Comparison of ENCODE assay signal across 8 mouse cellular contexts in the genomic region with DNA sequence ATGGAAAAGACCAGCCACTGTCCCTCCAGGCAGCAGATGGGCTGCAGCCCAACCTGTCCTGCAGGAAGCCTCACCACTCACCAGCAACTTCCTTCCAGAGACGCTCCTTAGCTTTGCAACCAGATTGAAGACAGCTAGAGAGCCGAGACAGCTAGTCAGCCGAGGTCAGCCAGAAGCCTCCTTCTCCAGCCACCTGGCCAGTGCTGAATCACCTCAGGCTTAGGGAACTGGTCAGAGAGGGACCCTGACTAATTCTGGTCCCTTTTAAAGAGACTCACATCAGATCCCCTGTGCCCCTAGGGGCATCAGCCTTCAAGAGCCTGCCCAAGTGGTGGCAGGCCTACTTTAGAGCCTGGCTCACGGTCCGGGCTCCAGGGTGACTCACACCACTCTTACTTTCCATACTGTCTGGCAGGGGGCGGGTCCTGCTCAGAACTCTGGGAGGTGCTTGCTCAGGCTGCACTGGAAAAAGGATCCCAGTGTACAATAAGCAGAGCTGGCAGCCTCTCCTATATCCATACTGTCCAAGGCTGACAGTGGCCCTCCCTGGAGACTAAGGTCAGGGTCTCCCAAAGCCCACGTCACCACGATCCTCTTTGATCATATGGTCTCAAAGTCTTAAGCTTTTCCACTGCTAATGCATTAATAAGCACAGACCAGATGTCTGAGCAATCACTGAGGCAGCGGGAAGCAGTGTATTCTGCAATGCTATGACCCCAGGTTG. TPM values are rescaled to one million over a fixed set of nuclear protein-coding genes. Genes with fewer than 3 reads are reported as not detected.
DNase-seq lines count a peak whose midpoint lies in the region; TF ChIP-seq lines count a peak whose summit lies in the region.

No protein-coding gene starts in this region.

- DNase-seq in embryo, embryonic 10.5 days (ENCODE audit: low spot score) = peak; percentile 36
- no peak for DNase-seq in embryo, embryonic 10 days (ENCODE audit: low spot score)
- DNase-seq in thymus, postnatal 4 days = peak; percentile 50
- DNase-seq in thymus, postnatal 10 days (ENCODE audit: low spot score in 2 of 2) = no peak
- peak; percentile 72 for DNase-seq in induced T-regulatory cell, adult 2 months (ENCODE audit: low read depth)
- no peak for DNase-seq in left cerebral cortex, adult 18-20 months (ENCODE audit: low spot score in 2 of 2)
- DNase-seq in left cerebral cortex, adult 2 months (ENCODE audit: extremely low spot score in 1 of 2, low spot score in 2 of 2) = no peak

- H3K36me3 ChIP-seq in myocyte (ENCODE audit: control insufficient read depth, insufficient read depth) = peaks cover 26% of the 10 kb centered on the region

- no peaks in the 10 kb centered on the region for H3K27me3 ChIP-seq in myocyte (ENCODE audit: control insufficient read depth, insufficient read depth, insufficient read length)

- peak; percentile 44 for TF ChIP-seq POLR2A in myocyte (IDR thresholded peaks at IDR 0.05; ENCODE audit: insufficient read length, low read depth)

- TF ChIP-seq CTCF in left cerebral cortex, adult 2 months (IDR thresholded peaks at IDR 0.05) = no peak

- H3K27ac ChIP-seq in left cerebral cortex, adult 2 months = no peak overlapping the region

- no peak overlapping the region for H3ac ChIP-seq in myocyte (ENCODE audit: control insufficient read depth, insufficient read length)

- peaks cover 100% of the 10 kb centered on the region for H3K79me2 ChIP-seq in myocyte (ENCODE audit: control insufficient read depth, insufficient read depth)

- intact Hi-C loops in left cerebral cortex, adult 2 months (cut with DNase I) = no loop called here

- peak overlapping the region; percentile 92 for H3K4me2 ChIP-seq in myocyte (ENCODE audit: low read depth)

- H3K4me3 ChIP-seq in myocyte = peak overlapping the region; percentile 94
- H3K4me3 ChIP-seq in left cerebral cortex, adult 2 months = no peak overlapping the region

TF ChIP-seq in myocyte, 11 proteins besides CTCF, POLR2A, EP300 and RAD21:
- TF ChIP-seq USF1 (IDR thresholded peaks at IDR 0.05; ENCODE audit: low read depth) (no peak), POLR2AphosphoS2 (IDR thresholded peaks at IDR 0.05; ENCODE audit: insufficient read length, low read depth) (peak; percentile 69), MYOD1 (IDR thresholded peaks at IDR 0.05; ENCODE audit: control insufficient read depth in 1 of 3, insufficient read length in 2 of 3, low read depth in 2 of 3) (peak in 1 of 3 experiments; percentile 15)
TF ChIP-seq in myocyte: peak in this region for 2.

RNA-seq across cellular contexts. Expression of a gene that starts 5.9 kb away (rescaled TPM):
- polyA plus RNA-seq in myocyte (2012; fragmentation: generic; extraction: Trizol) = 466 TPM
- 10 to 100 TPM; 74.4 to 78.9 TPM for total RNA-seq in left cerebral cortex, adult 18-20 months (2021)
- total RNA-seq in left cerebral cortex, adult 2 months (2021) = 10 to 100 TPM; 81.2 to 91.4 TPM

Comparison
In these comparisons a context has a peak if more than half of its experiments do, and no peak if none do; other contexts are left out.
1. DNase-seq: peak in embryo, embryonic 10.5 days (single experiment), thymus, postnatal 4 days (single experiment) and induced T-regulatory cell, adult 2 months (single experiment); none in embryo, embryonic 10 days (single experiment), thymus, postnatal 10 days (0 of 2), left cerebral cortex, adult 18-20 months (0 of 2) and left cerebral cortex, adult 2 months (0 of 2).